ENCODE assay signal across 8 mouse cellular contexts in genomic region chr3:107787613-107788501, GRCm38 (mm10). TPM values are rescaled to one million over a fixed set of nuclear protein-coding genes. Genes with fewer than 3 reads are reported as not detected.
A peak's percentile ranks its signal among the peaks of the same experiment; 100 is the strongest.
DNase-seq lines count a peak whose midpoint lies in the region; ATAC-seq and TF ChIP-seq lines count a peak whose summit lies in the region.

No protein-coding gene starts in this region.

- 0 out of 2 replicates have a peak overlapping the region, but pooled peaks have one; percentile 50 for H3K27ac ChIP-seq in kidney, embryonic 15.5 days
- H3K27ac ChIP-seq in liver, postnatal 0 days (ENCODE audit: low read depth): no peak overlapping the region

- no peaks in the 10 kb centered on the region for H3K27me3 ChIP-seq in kidney, embryonic 15.5 days
- H3K27me3 ChIP-seq in liver, postnatal 0 days (ENCODE audit: insufficient read depth, low read length): no peaks in the 10 kb centered on the region

- no peak for TF ChIP-seq EP300 in liver, postnatal 0 days (IDR thresholded peaks at IDR 0.05; ENCODE audit: low read depth)

- H3K9ac ChIP-seq in kidney, embryonic 15.5 days: no peak overlapping the region
- no peak overlapping the region for H3K9ac ChIP-seq in liver, postnatal 0 days (replicated peaks)

- peak overlapping the region; percentile 20 for H3K4me2 ChIP-seq in kidney, embryonic 15.5 days
- no peak overlapping the region for H3K4me2 ChIP-seq in liver, postnatal 0 days (ENCODE audit: low read depth, low read length)

- peaks cover 24% of the 10 kb centered on the region for H3K4me1 ChIP-seq in kidney, embryonic 15.5 days
- H3K4me1 ChIP-seq in liver, postnatal 0 days (ENCODE audit: insufficient read depth): peaks cover 50% of the 10 kb centered on the region

- ATAC-seq in kidney, embryonic 15.5 days (replicated peaks; ENCODE audit: low FRiP score): 0 out of 2 replicates have a peak, but pooled peaks have one; percentile 14
- ATAC-seq in liver, postnatal 0 days: no peak

- TF ChIP-seq CTCF in liver, postnatal 0 days (IDR thresholded peaks at IDR 0.05; ENCODE audit: low read depth): no peak

- no peaks in the 10 kb centered on the region for H3K36me3 ChIP-seq in kidney, embryonic 15.5 days
- no peaks in the 10 kb centered on the region for H3K36me3 ChIP-seq in liver, postnatal 0 days (replicated peaks; ENCODE audit: insufficient read depth, low read length)

- DNase-seq in adrenal gland, postnatal 14 days: peak; percentile 39
- DNase-seq in adrenal gland, adult 18-20 months (ENCODE audit: low spot score in 2 of 2): no peak
- no peak for DNase-seq in kidney, postnatal 4 days
- peak; percentile 54 for DNase-seq in NIH3T3 (ENCODE audit: low read depth)
- peak; percentile 35 for DNase-seq in liver, postnatal 0 days
- no peak for DNase-seq in ovary, postnatal 36 days (ENCODE audit: low spot score)
- no peak for DNase-seq in thymus, adult 18-20 months

- 67% methylated on average over 15 of the region's 15 CpGs for WGBS in kidney, embryonic 15.5 days
- WGBS in liver, postnatal 0 days (ENCODE audit: insufficient replicate concordance): 63% methylated on average over 15 of the region's 15 CpGs

- no peak overlapping the region for H3K4me3 ChIP-seq in kidney, embryonic 15.5 days (replicated peaks)
- H3K4me3 ChIP-seq in liver, postnatal 0 days (ENCODE audit: low read depth, low read length): no peak overlapping the region

- no peaks in the 10 kb centered on the region for H3K9me3 ChIP-seq in kidney, embryonic 15.5 days (replicated peaks)
- H3K9me3 ChIP-seq in liver, postnatal 0 days (ENCODE audit: low read length): no peaks in the 10 kb centered on the region

RNA-seq across cellular contexts. Expression of gene Csf1, which starts 27.6 kb away (rescaled TPM):
- total RNA-seq in adrenal gland, postnatal 14 days (2021): 17.4 and 18.5 TPM in 2 replicates
- 10 to 100 TPM; 13.2 to 34.7 TPM for total RNA-seq in adrenal gland, adult 18-20 months (2021)
- 9.3 and 10.3 TPM in 2 replicates for polyA plus RNA-seq in kidney, embryonic 15.5 days (2015; fragmentation: Nextera tagmentation; extraction: Ambion mirVana)
- polyA plus RNA-seq in liver, postnatal 0 days (2015; fragmentation: Nextera tagmentation; extraction: Ambion mirVana): 6.6 and 7.2 TPM in 2 replicates

Comparison
In these comparisons a context has a peak if more than half of its experiments do, and no peak if none do; other contexts are left out.
1. DNase-seq: peak in adrenal gland, postnatal 14 days (single experiment), NIH3T3 (single experiment) and liver, postnatal 0 days (single experiment); none in adrenal gland, adult 18-20 months (0 of 2), kidney, postnatal 4 days (0 of 2), ovary, postnatal 36 days (single experiment) and thymus, adult 18-20 months (0 of 2).